Mouse (Mus musculus): ENCODE data around the gene Atxn7l2. TPM values are rescaled to one million over a fixed set of nuclear protein-coding genes. Genes with fewer than 3 reads are reported as not detected.

The Atxn7l2 gene
- total and polyA plus RNA-seq, 3 experiments, result 5.6 to 14.6 TPM; not detected in 1

- Histone ChIP-seq H3K27ac (ENCODE audit: control insufficient read depth, low read depth, low read length) (no peak overlapping the region), H3K4me1 (ENCODE audit: control insufficient read depth in 1 of 2, insufficient read depth in 2 of 2, low read length in 2 of 2) (0 out of 4 replicates have a peak, but pooled peaks cover 0 to 2% of the 10 kb centered on the region in 2 experiments), H3K27me3 (ENCODE audit: control insufficient read depth in 1 of 2, insufficient read depth in 2 of 2, low read length in 2 of 2) (peaks cover under 1 to 5% of the 10 kb centered on the region in 2 experiments; a peak in 3 of 4 replicates), H3K9ac (ENCODE audit: control insufficient read depth, low read depth, low read length, poor library complexity, severe bottlenecking) (no peak overlapping the region), H3K9me3 (replicated peaks; ENCODE audit: insufficient read depth, low read length) (no peaks in the 10 kb centered on the region), H3K36me3 (ENCODE audit: control insufficient read depth in 1 of 2, insufficient read depth in 2 of 2, low read length in 2 of 2) (peaks cover 0 to 2% of the 10 kb centered on the region in 2 experiments; a peak in 1 of 4 replicates), H3K79me2 (ENCODE audit: control insufficient read depth, insufficient read depth, low read length, poor library complexity) (peaks cover 4% of the 10 kb centered on the region), H3K4me3 (ENCODE audit: control insufficient read depth in 1 of 2, insufficient read depth in 1 of 2, low read depth in 2 of 2, low read length in 2 of 2) (no peak overlapping the region)
- DNase-seq (ENCODE audit: low read depth, low spot score), result peak; percentile 71
- TF ChIP-seq USF1 (IDR thresholded peaks at IDR 0.05; ENCODE audit: low read depth, low read length) (no peak), MXI1 (IDR thresholded peaks at IDR 0.05; ENCODE audit: low read depth, low read length) (peak; percentile 97), MAX (IDR thresholded peaks at IDR 0.05; ENCODE audit: low read length) (peak; percentile 72), SIN3A (IDR thresholded peaks at IDR 0.05; ENCODE audit: low read length) (peak; percentile 93)
These were observed 4.0 kb upstream of the Atxn7l2 start for GRCm38 (mm10) chr3:108214734-108215133.

- peaks cover 0 to 8% of the 10 kb centered on the region in 2 experiments; a peak in 2 of 4 replicates for H3K36me3 ChIP-seq (ENCODE audit: control insufficient read depth in 1 of 2, insufficient read depth in 2 of 2, low read length in 2 of 2)
- peaks cover 8% of the 10 kb centered on the region for H3K79me2 ChIP-seq (ENCODE audit: control insufficient read depth, insufficient read depth, low read length, poor library complexity)
- H3K27ac ChIP-seq (ENCODE audit: control insufficient read depth, low read depth, low read length), result no peak overlapping the region
- H3K27me3 ChIP-seq (ENCODE audit: control insufficient read depth in 1 of 2, insufficient read depth in 2 of 2, low read length in 2 of 2), result peaks cover 0 to 1% of the 10 kb centered on the region in 2 experiments; a peak in 1 of 4 replicates
- H3K9ac ChIP-seq (ENCODE audit: control insufficient read depth, low read depth, low read length, poor library complexity, severe bottlenecking), result no peak overlapping the region
- H3K4me1 ChIP-seq (ENCODE audit: control insufficient read depth in 1 of 2, insufficient read depth in 2 of 2, low read length in 2 of 2), result peaks cover 2 to 9% of the 10 kb centered on the region in 2 experiments; a peak in 2 of 4 replicates
- DNase-seq (ENCODE audit: low read depth, low spot score), result no peak
- no peaks in the 10 kb centered on the region for H3K9me3 ChIP-seq (replicated peaks; ENCODE audit: insufficient read depth, low read length)
- TF ChIP-seq CHD2 (IDR thresholded peaks at IDR 0.05; ENCODE audit: low read length), result no peak
- TF ChIP-seq CTCF (IDR thresholded peaks at IDR 0.05 in 2 of 3, conservative IDR thresholded peaks at IDR 0.05 in 1 of 3; ENCODE audit: control insufficient read depth in 1 of 3, insufficient read depth in 1 of 3, low read depth in 2 of 3, low read length in 3 of 3, poor library complexity in 1 of 3, severe bottlenecking in 1 of 3), result no peak
- no peak for TF ChIP-seq ZMIZ1 (IDR thresholded peaks at IDR 0.05; ENCODE audit: low read depth, low read length)
- no peak for TF ChIP-seq E2F4 (IDR thresholded peaks at IDR 0.05; ENCODE audit: borderline replicate concordance, low read depth, low read length)
- no peak for TF ChIP-seq JUND (IDR thresholded peaks at IDR 0.05; ENCODE audit: low read depth, low read length)
- no peak for TF ChIP-seq MEF2A (IDR thresholded peaks at IDR 0.05; ENCODE audit: extremely low read depth, insufficient replicate concordance, low read depth, low read length, poor library complexity, severe bottlenecking)
- no peak for TF ChIP-seq RCOR1 (IDR thresholded peaks at IDR 0.05; ENCODE audit: low read depth, low read length)
- no peak for TF ChIP-seq ZC3H11A (IDR thresholded peaks at IDR 0.05; ENCODE audit: low read depth, low read length)
- no peak for TF ChIP-seq POLR2AphosphoS5 (IDR thresholded peaks at IDR 0.05; ENCODE audit: borderline replicate concordance, low read depth, low read length)
- TF ChIP-seq CHD1 (IDR thresholded peaks at IDR 0.05; ENCODE audit: low read depth, low read length), result no peak
- no peak for TF ChIP-seq MXI1 (IDR thresholded peaks at IDR 0.05; ENCODE audit: low read depth, low read length)
- no peak overlapping the region for H3K4me3 ChIP-seq (ENCODE audit: control insufficient read depth in 1 of 2, insufficient read depth in 1 of 2, low read depth in 2 of 2, low read length in 2 of 2)
These were observed 1.7 kb upstream of the Atxn7l2 start for GRCm38 (mm10) chr3:108212406-108212805.

- peaks cover 0 to 1% of the 10 kb centered on the region in 2 experiments; a peak in 1 of 4 replicates for H3K27me3 ChIP-seq (ENCODE audit: control insufficient read depth in 1 of 2, insufficient read depth in 2 of 2, low read length in 2 of 2)
- peaks cover 2 to 9% of the 10 kb centered on the region in 2 experiments; a peak in 2 of 4 replicates for H3K4me1 ChIP-seq (ENCODE audit: control insufficient read depth in 1 of 2, insufficient read depth in 2 of 2, low read length in 2 of 2)
- TF ChIP-seq MYB (IDR thresholded peaks at IDR 0.05; ENCODE audit: low read depth, low read length), result no peak
- TF ChIP-seq MEF2A (IDR thresholded peaks at IDR 0.05; ENCODE audit: extremely low read depth, insufficient replicate concordance, low read depth, low read length, poor library complexity, severe bottlenecking), result no peak
- no peak for TF ChIP-seq ETS1 (IDR thresholded peaks at IDR 0.05; ENCODE audit: low read depth, low read length)
- no peak for TF ChIP-seq SMC3 (IDR thresholded peaks at IDR 0.05; ENCODE audit: low read depth, low read length)
- TF ChIP-seq KAT2A (conservative IDR thresholded peaks at IDR 0.05; ENCODE audit: low read depth, low read length), result no peak
- peaks cover 8% of the 10 kb centered on the region for H3K79me2 ChIP-seq (ENCODE audit: control insufficient read depth, insufficient read depth, low read length, poor library complexity)
- H3K9me3 ChIP-seq (replicated peaks; ENCODE audit: insufficient read depth, low read length), result no peaks in the 10 kb centered on the region
- DNase-seq (ENCODE audit: low read depth, low spot score), result no peak
- no peak overlapping the region for H3K27ac ChIP-seq (ENCODE audit: control insufficient read depth, low read depth, low read length)
- peaks cover 0 to 8% of the 10 kb centered on the region in 2 experiments; a peak in 2 of 4 replicates for H3K36me3 ChIP-seq (ENCODE audit: control insufficient read depth in 1 of 2, insufficient read depth in 2 of 2, low read length in 2 of 2)
- no peak overlapping the region for H3K9ac ChIP-seq (ENCODE audit: control insufficient read depth, low read depth, low read length, poor library complexity, severe bottlenecking)
- H3K4me3 ChIP-seq (ENCODE audit: control insufficient read depth in 1 of 2, insufficient read depth in 1 of 2, low read depth in 2 of 2, low read length in 2 of 2), result no peak overlapping the region
These were observed 1.1 kb upstream of the Atxn7l2 start for GRCm38 (mm10) chr3:108211845-108212244.

All from MEL (cell line).